Mouse (Mus musculus): ENCODE data around the gene Cpsf4l. TPM values are rescaled to one million over a fixed set of nuclear protein-coding genes. Genes with fewer than 3 reads are reported as not detected.

The Cpsf4l gene
- 0.67 and 0.90 TPM in 2 replicates for polyA plus RNA-seq (2016; fragmentation: Nextera tagmentation; extraction: Ambion mirVana)

GRCm38 (mm10) chr11:113709731-113710256, at the start of gene Cpsf4l:
Gene Cpsf4l, minus strand, starts transcription at chr11:113710017.
- 10% methylated on average over 11 of the region's 11 CpGs for WGBS
- peak within 1 kb of the TSS; percentile 28 for H3K4me3 ChIP-seq
- H3K27ac ChIP-seq = peak within 1 kb of the TSS; percentile 80
- no peaks in the 10 kb centered on the region for H3K9me3 ChIP-seq (replicated peaks)
- peak; percentile 57 for DNase-seq (ENCODE audit: low spot score)
- H3K27me3 ChIP-seq (ENCODE audit: low read depth, poor library complexity, severe bottlenecking) = peaks cover 21% of the 10 kb centered on the region
- peaks cover 31% of the 10 kb centered on the region for H3K4me1 ChIP-seq
- H3K36me3 ChIP-seq = peaks cover 13% of the 10 kb centered on the region

- Histone ChIP-seq H3K36me3 (no peaks in the 10 kb centered on the region), H3K4me1 (peaks cover 28% of the 10 kb centered on the region), H3K9me3 (replicated peaks) (no peaks in the 10 kb centered on the region), H3K4me3 (no peak overlapping the region), H3K27me3 (ENCODE audit: low read depth, poor library complexity, severe bottlenecking) (no peaks in the 10 kb centered on the region), H3K27ac (no peak overlapping the region)
- no peak for DNase-seq (ENCODE audit: low spot score)
- 92% methylated on average over 5 of the region's 5 CpGs for WGBS
Measured at GRCm38 (mm10) chr11:113758851-113759250, 49.0 kb upstream of the Cpsf4l start.

- WGBS = 96% methylated on average over 12 of the region's 12 CpGs
- Histone ChIP-seq H3K9me3 (replicated peaks) (no peaks in the 10 kb centered on the region), H3K36me3 (no peaks in the 10 kb centered on the region), H3K4me3 (no peak overlapping the region), H3K27ac (no peak overlapping the region), H3K4me1 (peaks cover 30% of the 10 kb centered on the region), H3K27me3 (ENCODE audit: low read depth, poor library complexity, severe bottlenecking) (no peaks in the 10 kb centered on the region)
- DNase-seq (ENCODE audit: low spot score) = no peak
Measured at GRCm38 (mm10) chr11:113756578-113756977, 46.8 kb upstream of the Cpsf4l start.

GRCm38 (mm10) chr11:113755878-113756277, 46.1 kb upstream of the Cpsf4l start:
- Histone ChIP-seq H3K27ac (peak overlapping the region; percentile 61; the same call in 1 of the 2 replicates), H3K4me3 (no peak overlapping the region), H3K9me3 (replicated peaks) (no peaks in the 10 kb centered on the region), H3K4me1 (peaks cover 30% of the 10 kb centered on the region), H3K36me3 (no peaks in the 10 kb centered on the region), H3K27me3 (ENCODE audit: low read depth, poor library complexity, severe bottlenecking) (no peaks in the 10 kb centered on the region)
- no peak for DNase-seq (ENCODE audit: low spot score)
- 95% methylated on average over 14 of the region's 14 CpGs for WGBS

GRCm38 (mm10) chr11:113754845-113755244, 45.0 kb upstream of the Cpsf4l start:
- peak overlapping the region; percentile 61 for H3K27ac ChIP-seq
- WGBS = 21% methylated on average over 9 of the region's 9 CpGs

GRCm38 (mm10) chr11:113752685-113753430, 43.0 kb upstream of the Cpsf4l start:
- DNase-seq (ENCODE audit: low spot score) = no peak
- Histone ChIP-seq H3K27ac (peak overlapping the region; percentile 99), H3K27me3 (ENCODE audit: low read depth, poor library complexity, severe bottlenecking) (no peaks in the 10 kb centered on the region), H3K4me1 (peaks cover 52% of the 10 kb centered on the region), H3K9me3 (replicated peaks) (no peaks in the 10 kb centered on the region), H3K4me3 (peak overlapping the region; percentile 96), H3K36me3 (peaks cover 10% of the 10 kb centered on the region)
- WGBS = 95% methylated on average over 10 of the region's 10 CpGs

More at GRCm38 (mm10) chr11:113754845-113755244, 45.0 kb upstream of the Cpsf4l start:
- Histone ChIP-seq H3K36me3 (no peaks in the 10 kb centered on the region), H3K4me3 (no peak overlapping the region), H3K9me3 (replicated peaks) (no peaks in the 10 kb centered on the region), H3K4me1 (peaks cover 32% of the 10 kb centered on the region), H3K27me3 (ENCODE audit: low read depth, poor library complexity, severe bottlenecking) (no peaks in the 10 kb centered on the region)
- DNase-seq (ENCODE audit: low spot score) = no peak

GRCm38 (mm10) chr11:113752158-113752661, 42.4 kb upstream of the Cpsf4l start:
- Histone ChIP-seq H3K4me1 (peaks cover 59% of the 10 kb centered on the region), H3K27me3 (ENCODE audit: low read depth, poor library complexity, severe bottlenecking) (no peaks in the 10 kb centered on the region), H3K27ac (peak overlapping the region; percentile 99), H3K36me3 (peaks cover 16% of the 10 kb centered on the region), H3K9me3 (replicated peaks) (no peaks in the 10 kb centered on the region), H3K4me3 (peak overlapping the region; percentile 96)
- no peak for DNase-seq (ENCODE audit: low spot score)
- WGBS = 18% methylated on average over 15 of the region's 15 CpGs

GRCm38 (mm10) chr11:113751484-113752084, 41.8 kb upstream of the Cpsf4l start, which contains the start of gene Cdc42ep4:
Gene Cdc42ep4, minus strand, starts transcription at chr11:113751881.
- DNase-seq (ENCODE audit: low spot score) = peak; percentile 93
- no peaks in the 10 kb centered on the region for H3K27me3 ChIP-seq (ENCODE audit: low read depth, poor library complexity, severe bottlenecking)
- H3K9me3 ChIP-seq (replicated peaks) = no peaks in the 10 kb centered on the region
- under 1% methylated on average over 44 of the region's 44 CpGs for WGBS
- peaks cover 63% of the 10 kb centered on the region for H3K4me1 ChIP-seq
- peak within 1 kb of the TSS; percentile 96 for H3K4me3 ChIP-seq
- H3K27ac ChIP-seq = peak within 1 kb of the TSS; percentile 99
- H3K36me3 ChIP-seq = peaks cover 21% of the 10 kb centered on the region

GRCm38 (mm10) chr11:113750571-113751483, 41.0 kb upstream of the Cpsf4l start:
- Histone ChIP-seq H3K4me3 (peak overlapping the region; percentile 96), H3K27me3 (ENCODE audit: low read depth, poor library complexity, severe bottlenecking) (no peaks in the 10 kb centered on the region), H3K27ac (peak overlapping the region; percentile 99), H3K9me3 (replicated peaks) (no peaks in the 10 kb centered on the region), H3K4me1 (peaks cover 66% of the 10 kb centered on the region), H3K36me3 (peaks cover 28% of the 10 kb centered on the region)
- DNase-seq (ENCODE audit: low spot score) = peak; percentile 90
- under 1% methylated on average over 67 of the region's 67 CpGs for WGBS

- H3K4me1 ChIP-seq = peaks cover 60% of the 10 kb centered on the region
- 2% methylated on average over 9 of the region's 9 CpGs for WGBS
Measured at GRCm38 (mm10) chr11:113749749-113750351, 40.0 kb upstream of the Cpsf4l start.

GRCm38 (mm10) chr11:113748797-113749521, 39.1 kb upstream of the Cpsf4l start:
- no peaks in the 10 kb centered on the region for H3K9me3 ChIP-seq (replicated peaks)

More at GRCm38 (mm10) chr11:113749749-113750351, 40.0 kb upstream of the Cpsf4l start:
- Histone ChIP-seq H3K4me3 (peak overlapping the region; percentile 96), H3K27ac (peak overlapping the region; percentile 99), H3K36me3 (peaks cover 38% of the 10 kb centered on the region), H3K9me3 (replicated peaks) (no peaks in the 10 kb centered on the region), H3K27me3 (ENCODE audit: low read depth, poor library complexity, severe bottlenecking) (no peaks in the 10 kb centered on the region)
- peak; percentile 74 for DNase-seq (ENCODE audit: low spot score)

More at GRCm38 (mm10) chr11:113748797-113749521, 39.1 kb upstream of the Cpsf4l start:
- peak; percentile 72 for DNase-seq (ENCODE audit: low spot score)
- H3K4me1 ChIP-seq = peaks cover 51% of the 10 kb centered on the region
- WGBS = 5% methylated on average over 21 of the region's 21 CpGs
- H3K36me3 ChIP-seq = peaks cover 47% of the 10 kb centered on the region
- H3K27me3 ChIP-seq (ENCODE audit: low read depth, poor library complexity, severe bottlenecking) = no peaks in the 10 kb centered on the region
- peak overlapping the region; percentile 99 for H3K27ac ChIP-seq
- H3K4me3 ChIP-seq = peak overlapping the region; percentile 96

Data from limb, embryonic 10.5 days (tissue).